Mouse (Mus musculus) heart, embryonic 12.5 days (tissue): Measurements from ENCODE around the gene Klf11. TPM values are rescaled to one million over a fixed set of nuclear protein-coding genes. Genes with fewer than 3 reads are reported as not detected.
"Not testable (repeated sequence)": the region's sequence is repeated elsewhere in the genome, so short reads cannot be mapped to it uniquely, and the experiment has no call there.

Source experiments
- ATAC-seq: fragments of 200-750 bp; cut with Nextera tagmentation; 2 replicates; pipeline ENCODE4 v1.8.0; 2017; ENCODE audit warnings: moderate TSS enrichment, moderate library complexity; ENCODE audit not compliant: insufficient number of reproducible peaks, low FRiP score
- H3K27ac ChIP-seq: fragments of 300-500 bp; sonication (generic); 2 replicates; pipeline ENCODE4 v1.5.1; 2016; ENCODE audit warnings: mild to moderate bottlenecking, moderate library complexity; ENCODE audit not compliant: poor library complexity, severe bottlenecking
- H3K27me3 ChIP-seq: fragments of 300-500 bp; sonication (generic); replicated peaks from 2 replicates; pipeline ENCODE4 v1.6.1; 2016; ENCODE audit warnings: mild to moderate bottlenecking, moderate library complexity
- H3K36me3 ChIP-seq: fragments of 300-500 bp; sonication (generic); 2 replicates; pipeline ENCODE4 v1.6.1; 2016; ENCODE audit warnings: mild to moderate bottlenecking, moderate library complexity
- H3K4me1 ChIP-seq: fragments of 300-500 bp; sonication (generic); replicated peaks from 2 replicates; pipeline ENCODE4 v1.6.1; 2016; ENCODE audit warnings: mild to moderate bottlenecking
- H3K4me2 ChIP-seq: fragments of 300-500 bp; sonication (generic); 2 replicates; pipeline ENCODE4 v1.6.1; 2016; ENCODE audit warnings: mild to moderate bottlenecking, moderate library complexity
- H3K4me3 ChIP-seq: fragments of 300-500 bp; sonication (generic); 2 replicates; pipeline ENCODE4 v1.5.1; 2016; ENCODE audit warnings: mild to moderate bottlenecking
- H3K9ac ChIP-seq: fragments of 300-500 bp; sonication (generic); 2 replicates; pipeline ENCODE4 v1.6.1; 2016; ENCODE audit warnings: mild to moderate bottlenecking, moderate library complexity
- H3K9me3 ChIP-seq: fragments of 300-500 bp; sonication (generic); replicated peaks from 2 replicates; pipeline ENCODE4 v1.6.1; 2016; ENCODE audit warnings: mild to moderate bottlenecking, moderate library complexity
- WGBS: fragments of 180-500 bp; shearing (Covaris S2); methylation state at CpG from one replicate; pipeline ENCODE4 v1.1.7; 2016; 5-methylcytosine and 5-hydroxymethylcytosine counted together
- polyA plus RNA-seq: library from polyadenylated mRNA; unstranded; fragments of >200 nt; fragmentation: Nextera tagmentation; extraction: Ambion mirVana; gene quantifications from 2 replicates; pipeline ENCODE4 v1.2.1, GENCODE M21; 2016

Gene Klf11
- polyA plus RNA-seq, 1 experiment from 2014 or later, result 20.6 TPM

DNA sequence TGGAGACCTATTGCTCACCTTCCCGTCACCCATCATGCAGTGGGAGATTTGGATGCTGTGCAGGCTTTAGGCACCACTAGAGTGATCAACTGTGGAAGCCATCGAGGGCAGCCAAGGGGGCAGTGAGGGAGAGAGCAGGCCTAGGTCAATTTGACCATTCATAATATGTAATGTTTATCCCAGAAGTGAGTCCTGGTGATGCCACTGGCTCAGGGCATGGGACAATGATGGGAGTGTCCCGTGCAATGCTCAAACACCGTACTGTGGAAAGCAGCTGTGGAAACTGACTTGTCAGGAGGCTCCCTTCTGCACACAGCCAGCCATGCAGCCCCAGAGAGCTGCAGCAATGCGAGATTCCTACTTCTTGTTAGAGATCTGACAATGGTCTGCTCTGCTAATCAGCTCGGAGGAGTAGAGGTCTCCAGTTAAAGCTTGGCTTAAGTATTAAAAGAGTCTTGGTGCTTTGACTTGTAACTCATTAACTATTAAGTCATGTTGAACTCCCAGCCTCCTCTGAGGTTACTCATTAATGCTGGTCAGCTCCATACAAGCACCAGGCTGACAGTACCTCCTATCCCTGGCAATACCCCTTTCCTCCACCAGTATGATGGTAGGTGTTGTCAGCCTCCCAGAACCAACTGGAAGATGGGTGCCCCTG lies 35.1 kb downstream of the Klf11 start:
- Histone ChIP-seq H3K27ac (no peak overlapping the region), H3K4me1 (peaks cover 18% of the 10 kb centered on the region), H3K9ac (no peak overlapping the region), H3K4me3 (no peak overlapping the region), H3K36me3 (no peaks in the 10 kb centered on the region), H3K27me3 (peaks cover 41% of the 10 kb centered on the region), H3K4me2 (no peak overlapping the region), H3K9me3 (no peaks in the 10 kb centered on the region)
- ATAC-seq, result no peak
- WGBS, result 66% methylated on average over 6 of the region's 6 CpGs

DNA sequence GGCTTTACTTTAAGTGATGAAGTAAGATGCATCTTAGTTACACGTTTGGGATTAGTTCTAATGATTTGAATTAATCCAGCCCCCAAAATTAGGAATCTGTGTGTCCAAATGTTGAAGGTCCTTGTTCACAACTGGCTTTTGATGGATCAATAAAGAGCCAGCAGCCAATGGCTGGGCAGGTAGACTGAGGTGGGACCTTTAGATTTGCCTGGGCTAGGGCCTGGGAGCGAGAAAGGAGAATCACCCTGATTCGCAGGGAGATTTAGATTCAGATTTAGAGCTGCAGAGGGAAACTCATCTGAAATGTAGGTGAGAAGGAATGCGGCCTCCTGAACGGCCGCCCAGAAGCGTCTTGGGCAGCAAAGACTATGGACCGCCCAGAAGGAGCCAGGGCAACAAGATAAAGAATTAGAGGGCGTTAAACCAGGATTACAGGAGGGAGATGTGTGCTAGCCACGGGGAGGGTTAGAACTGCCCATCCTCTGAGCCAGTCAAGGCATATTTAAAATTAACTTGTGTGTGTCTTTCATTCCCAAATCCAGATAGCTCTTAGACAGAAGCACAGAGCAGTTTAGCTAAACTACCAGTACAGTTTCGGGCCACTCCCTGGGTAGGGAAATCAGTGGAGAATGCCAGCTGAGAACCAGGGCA lies 35.7 kb downstream of the Klf11 start:
- no peak overlapping the region for H3K4me2 ChIP-seq
- 64% methylated on average over 11 of the region's 11 CpGs for WGBS
- peaks cover 11% of the 10 kb centered on the region for H3K4me1 ChIP-seq
- H3K27me3 ChIP-seq, result peaks cover 35% of the 10 kb centered on the region
- no peak for ATAC-seq
- no peaks in the 10 kb centered on the region for H3K9me3 ChIP-seq
- no peak overlapping the region for H3K9ac ChIP-seq
- H3K27ac ChIP-seq, result no peak overlapping the region
- no peak overlapping the region for H3K4me3 ChIP-seq
- H3K36me3 ChIP-seq, result no peaks in the 10 kb centered on the region

DNA sequence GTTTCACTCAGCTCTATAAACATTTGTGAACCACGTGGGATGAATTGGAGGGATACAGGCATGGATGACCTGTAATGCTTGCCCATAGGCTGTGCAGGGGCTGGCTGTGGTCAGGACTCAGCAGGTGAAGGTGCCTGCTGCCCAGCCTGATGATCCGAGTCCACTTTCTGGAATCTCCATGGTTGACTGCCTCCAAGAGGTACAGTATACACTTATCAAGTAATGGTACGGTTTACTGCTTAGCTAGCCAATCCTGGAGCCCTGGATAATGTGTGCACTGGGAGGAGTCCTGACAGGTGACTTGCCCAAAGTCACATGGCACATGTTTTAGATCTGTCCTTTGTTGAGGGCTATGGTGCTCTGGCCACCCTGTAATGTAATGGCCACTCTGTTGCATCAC lies 39.3 kb downstream of the Klf11 start:
- Histone ChIP-seq H3K9me3 (no peaks in the 10 kb centered on the region), H3K36me3 (no peaks in the 10 kb centered on the region), H3K4me2 (no peak overlapping the region), H3K9ac (no peak overlapping the region), H3K27ac (no peak overlapping the region), H3K27me3 (peaks cover 15% of the 10 kb centered on the region; the same call in 1 of the 2 replicates), H3K4me1 (no peaks in the 10 kb centered on the region), H3K4me3 (no peak overlapping the region)
- no peak for ATAC-seq
- 78% methylated on average over 3 of the region's 3 CpGs for WGBS

DNA sequence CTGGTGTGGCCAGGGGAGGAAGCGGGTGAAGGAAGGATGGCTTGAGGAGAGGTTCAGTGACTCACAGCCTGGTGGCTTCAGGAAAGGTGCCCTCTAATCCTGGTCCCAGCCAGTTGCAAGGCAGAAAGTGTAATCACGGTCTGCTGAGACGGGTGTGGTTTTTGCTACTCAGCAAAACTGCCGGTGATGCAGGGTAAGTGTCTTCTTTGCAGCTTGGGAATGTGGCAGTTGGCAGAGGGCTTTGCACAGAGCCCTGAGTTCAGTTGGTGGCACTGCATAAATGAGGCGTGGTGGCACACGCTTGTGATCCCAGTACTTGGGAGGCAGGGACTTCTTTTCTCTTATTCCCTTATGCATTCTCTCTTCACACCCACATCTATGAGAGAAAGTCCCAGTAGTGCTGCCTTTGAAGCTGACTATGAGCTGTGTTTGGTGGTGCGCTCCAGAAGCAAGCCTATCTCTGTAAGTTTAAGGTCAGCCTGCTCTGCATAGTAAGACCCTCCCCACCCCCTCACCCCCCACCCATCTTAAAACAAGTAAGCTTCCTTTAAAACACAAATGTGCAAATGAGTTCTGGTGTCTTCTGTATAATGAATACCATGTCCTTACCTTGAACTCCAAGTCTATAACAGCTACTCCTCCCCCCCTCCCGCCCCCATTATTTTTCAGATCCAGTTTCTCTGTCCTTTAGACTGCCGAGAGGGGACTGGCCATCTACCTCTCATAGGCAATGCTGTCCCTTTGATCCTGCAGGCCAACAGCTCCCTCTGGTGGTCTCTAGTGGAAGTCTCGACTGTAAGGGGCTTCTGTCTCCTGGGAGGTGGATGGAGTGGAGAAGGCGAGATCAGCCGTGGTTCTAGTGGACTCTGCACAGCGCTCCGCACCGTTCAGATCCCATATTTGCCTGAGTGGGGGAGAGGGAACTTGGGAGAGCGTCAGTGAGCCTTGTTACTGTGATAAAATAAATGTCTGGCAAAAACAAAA lies 45.7 kb downstream of the Klf11 start:
- no peaks in the 10 kb centered on the region for H3K9me3 ChIP-seq
- 43% methylated on average over 16 of the region's 16 CpGs for WGBS
- peak; percentile 73 for ATAC-seq
- H3K27me3 ChIP-seq, result no peaks in the 10 kb centered on the region
- H3K4me1 ChIP-seq, result no peaks in the 10 kb centered on the region
- H3K4me3 ChIP-seq, result no peak overlapping the region
- H3K36me3 ChIP-seq, result no peaks in the 10 kb centered on the region
- H3K4me2 ChIP-seq, result no peak overlapping the region; the same call in 1 of the 2 replicates
- H3K27ac ChIP-seq, result no peak overlapping the region
- H3K9ac ChIP-seq, result no peak overlapping the region

DNA sequence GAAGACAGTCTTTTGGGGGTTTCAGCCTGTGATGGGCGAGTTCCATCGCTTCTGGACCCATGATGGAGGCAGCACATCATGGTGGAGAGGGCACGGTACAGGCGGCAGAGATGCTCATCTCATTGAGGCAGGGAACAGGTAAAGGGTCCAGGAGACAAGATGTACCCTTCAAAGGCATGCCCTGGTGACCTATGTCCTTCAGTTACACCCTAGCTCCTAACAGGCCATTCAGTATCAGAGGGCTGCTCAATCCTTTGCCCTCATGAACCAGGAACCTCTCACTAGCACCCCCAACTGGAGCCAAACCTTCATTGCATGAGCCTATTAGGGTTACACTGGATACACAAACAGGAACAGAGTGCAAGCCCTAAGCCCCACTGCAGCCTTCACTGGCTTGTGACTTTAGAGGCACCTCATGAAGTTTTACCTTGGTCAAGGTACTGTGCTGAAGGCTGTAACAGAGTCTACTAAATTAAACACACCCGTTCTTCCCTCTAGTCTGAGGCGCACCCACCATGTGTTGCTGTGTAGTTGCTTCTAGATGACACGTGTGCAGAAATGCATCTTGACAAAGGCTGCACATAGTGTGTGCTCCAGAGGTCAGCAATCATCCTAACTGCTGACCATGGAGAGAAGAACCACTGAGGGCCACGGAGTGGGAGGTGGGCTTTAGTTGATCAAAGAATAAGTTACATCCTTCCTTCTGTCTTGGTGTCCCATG lies 46.6 kb downstream of the Klf11 start:
- no peak for ATAC-seq
- Histone ChIP-seq H3K9ac (no peak overlapping the region), H3K36me3 (no peaks in the 10 kb centered on the region), H3K4me1 (peaks cover 3% of the 10 kb centered on the region; the same call in 1 of the 2 replicates), H3K9me3 (no peaks in the 10 kb centered on the region), H3K27ac (no peak overlapping the region), H3K27me3 (no peaks in the 10 kb centered on the region), H3K4me3 (no peak overlapping the region), H3K4me2 (no peak overlapping the region; the same call in 1 of the 2 replicates)
- WGBS, result 59% methylated on average over 8 of the region's 8 CpGs

DNA sequence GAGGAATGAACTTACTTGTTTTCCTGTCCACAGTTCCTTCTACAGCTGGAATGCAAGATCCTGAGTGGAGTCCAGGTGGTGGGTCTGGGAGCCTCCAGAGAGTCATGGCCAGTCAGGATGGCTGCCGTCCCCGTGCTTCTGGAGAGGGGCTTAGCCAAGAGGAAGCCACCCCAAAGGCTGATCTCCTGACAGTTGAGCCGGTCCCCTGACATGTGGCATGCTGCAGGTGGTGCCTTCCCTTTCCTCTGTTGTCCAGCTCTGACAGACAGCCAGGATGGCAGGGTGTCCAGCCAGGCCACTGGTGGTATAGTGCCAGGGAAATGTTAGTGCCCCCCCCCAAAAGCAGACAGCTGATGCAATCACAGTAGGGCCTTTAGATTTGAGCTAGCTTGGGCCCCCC lies 47.4 kb downstream of the Klf11 start:
- no peak overlapping the region for H3K9ac ChIP-seq
- no peak overlapping the region for H3K4me3 ChIP-seq
- no peak for ATAC-seq
- no peak overlapping the region for H3K27ac ChIP-seq
- no peak overlapping the region for H3K4me2 ChIP-seq
- no peaks in the 10 kb centered on the region for H3K9me3 ChIP-seq
- WGBS, result 59% methylated on average over 3 of the region's 3 CpGs
- peaks cover 12% of the 10 kb centered on the region for H3K4me1 ChIP-seq
- H3K27me3 ChIP-seq, result no peaks in the 10 kb centered on the region
- H3K36me3 ChIP-seq, result no peaks in the 10 kb centered on the region

DNA sequence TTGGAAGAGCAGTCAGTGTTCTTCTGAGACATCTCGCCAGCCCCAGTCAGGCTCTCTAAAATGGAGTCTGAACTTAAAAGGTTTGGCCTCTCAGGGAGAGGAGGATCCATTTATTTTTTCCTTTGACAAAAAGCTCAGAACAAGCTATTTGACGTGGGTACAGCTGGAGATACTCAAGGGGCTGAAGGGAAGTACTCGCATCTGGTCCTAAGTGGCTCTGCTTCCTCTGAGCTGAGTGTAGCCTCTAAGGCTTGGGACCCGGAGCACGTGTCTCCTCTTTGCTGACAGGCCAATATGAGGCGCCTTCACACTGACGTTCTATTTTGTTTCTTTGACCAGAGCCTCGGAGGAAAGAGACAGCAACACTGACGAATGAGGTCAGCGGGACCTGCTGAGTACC lies 48.5 kb downstream of the Klf11 start:
- H3K4me1 ChIP-seq, result peaks cover 13% of the 10 kb centered on the region
- 54% methylated on average over 10 of the region's 10 CpGs for WGBS
- no peak overlapping the region for H3K4me2 ChIP-seq
- no peak overlapping the region for H3K4me3 ChIP-seq
- H3K27ac ChIP-seq, result no peak overlapping the region
- no peak for ATAC-seq
- no peaks in the 10 kb centered on the region for H3K36me3 ChIP-seq
- no peak overlapping the region for H3K9ac ChIP-seq
- no peaks in the 10 kb centered on the region for H3K9me3 ChIP-seq
- no peaks in the 10 kb centered on the region for H3K27me3 ChIP-seq

DNA sequence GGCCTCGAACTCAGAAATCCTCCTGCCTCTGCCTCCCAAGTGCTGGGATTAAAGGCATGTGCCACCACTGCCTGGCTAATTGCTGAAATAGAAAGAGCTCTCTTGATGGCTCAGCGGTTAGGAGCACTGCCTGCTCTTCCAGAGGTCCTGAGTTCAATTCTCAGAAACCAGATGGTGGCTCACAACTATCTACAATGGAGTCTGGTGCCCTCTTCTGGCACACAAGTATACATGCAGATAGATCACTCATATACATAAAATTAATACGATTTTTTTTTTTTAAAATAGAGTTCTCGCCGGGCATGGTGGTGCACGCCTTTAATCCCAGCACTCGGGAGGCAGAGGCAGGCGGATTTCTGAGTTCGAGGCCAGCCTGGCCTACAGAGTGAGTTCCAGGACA lies 50.5 kb downstream of the Klf11 start:
- not testable (repeated sequence) for H3K4me3 ChIP-seq, H3K27me3 ChIP-seq, H3K27ac ChIP-seq, H3K9ac ChIP-seq, H3K4me2 ChIP-seq, ATAC-seq, H3K9me3 ChIP-seq, H3K36me3 ChIP-seq
- 85% methylated on average over 9 of the region's 9 CpGs for WGBS
- peaks cover 13% of the 10 kb centered on the region for H3K4me1 ChIP-seq

DNA sequence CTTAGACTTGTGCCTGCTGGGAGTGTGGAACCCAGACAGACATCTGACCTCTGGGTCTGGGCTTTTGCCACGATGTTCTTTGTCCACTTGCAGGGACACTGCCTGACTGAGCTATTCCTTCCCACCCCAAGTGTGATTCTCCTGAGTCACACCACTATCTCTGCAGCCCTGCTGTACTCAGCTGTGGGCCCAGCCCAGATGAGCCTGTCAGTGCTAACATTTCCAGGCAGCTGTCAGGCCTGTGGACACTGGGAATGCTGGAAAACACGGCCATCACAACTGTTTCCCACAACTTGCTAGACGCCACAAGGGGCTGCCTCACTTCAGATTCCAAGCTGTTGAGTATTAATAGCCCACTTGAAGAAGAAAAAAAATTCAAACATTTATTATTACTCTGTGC lies 51.9 kb downstream of the Klf11 start:
- Histone ChIP-seq H3K4me1 (peaks cover 23% of the 10 kb centered on the region), H3K9me3 (no peaks in the 10 kb centered on the region), H3K4me2 (no peak overlapping the region), H3K4me3 (no peak overlapping the region), H3K27ac (peak overlapping the region; percentile 38), H3K36me3 (no peaks in the 10 kb centered on the region), H3K27me3 (no peaks in the 10 kb centered on the region), H3K9ac (no peak overlapping the region)
- peak; percentile 77 for ATAC-seq
- WGBS, result 35% methylated on average over 3 of the region's 3 CpGs

DNA sequence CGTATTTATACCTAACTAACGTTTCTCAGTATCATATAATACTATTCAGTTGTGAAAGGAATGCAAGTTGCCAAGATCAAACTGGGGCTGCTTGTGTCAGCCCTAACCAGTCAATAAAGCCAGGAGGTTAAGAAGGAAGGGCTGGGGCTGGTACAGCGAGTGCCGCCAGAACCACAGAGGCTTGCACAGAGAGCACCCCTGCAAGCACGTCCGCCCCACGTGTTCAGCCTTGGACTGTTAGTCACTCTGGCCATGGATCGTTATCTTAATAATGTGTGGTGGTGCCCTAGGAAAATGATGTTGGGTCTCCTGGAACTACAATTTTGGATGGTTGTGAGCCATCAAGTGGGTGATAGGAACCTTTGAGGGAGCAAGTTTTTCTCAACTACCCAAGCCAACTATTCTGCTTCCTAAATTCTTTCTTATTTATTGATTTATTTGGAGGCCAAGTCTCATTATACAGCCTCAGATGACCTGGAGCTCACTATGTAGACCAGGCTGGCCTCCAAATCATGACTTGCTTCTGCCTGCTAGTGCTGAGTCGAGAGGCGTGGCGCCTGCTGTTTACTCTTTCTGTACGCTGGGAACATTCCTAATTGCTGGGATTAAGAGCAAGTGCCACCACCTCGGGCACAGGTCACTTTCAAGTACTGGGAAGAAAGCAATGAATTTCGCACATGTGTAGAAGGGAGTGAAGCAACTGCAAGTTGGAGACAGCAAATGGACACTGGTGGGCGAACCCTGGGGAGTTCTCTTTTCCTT lies 54.6 kb downstream of the Klf11 start:
- Histone ChIP-seq H3K4me2 (peak overlapping the region; percentile 84; the same call in 1 of the 2 replicates), H3K9me3 (no peaks in the 10 kb centered on the region), H3K9ac (no peak overlapping the region), H3K36me3 (peaks cover 5% of the 10 kb centered on the region), H3K27me3 (no peaks in the 10 kb centered on the region), H3K27ac (no peak overlapping the region), H3K4me3 (no peak overlapping the region), H3K4me1 (peaks cover 35% of the 10 kb centered on the region)
- 87% methylated on average over 15 of the region's 15 CpGs for WGBS
- ATAC-seq, result no peak
